Mouse (Mus musculus) forebrain, embryonic 12.5 days (tissue): ENCODE data around the gene Rps23. TPM values are rescaled to one million over a fixed set of nuclear protein-coding genes. Genes with fewer than 3 reads are reported as not detected.

Experiments used
- ATAC-seq: fragments of 200-750 bp; cut with Nextera tagmentation; 2 replicates; pipeline ENCODE4 v1.8.0; 2017; ENCODE audit warnings: moderate TSS enrichment; ENCODE audit not compliant: low FRiP score
- H3K27ac ChIP-seq: fragments of 300-500 bp; sonication (generic); 2 replicates; pipeline ENCODE4 v1.5.1; 2016; ENCODE audit warnings: mild to moderate bottlenecking
- H3K27me3 ChIP-seq: fragments of 300-500 bp; sonication (generic); 2 replicates; pipeline ENCODE4 v1.6.1; 2016; ENCODE audit warnings: mild to moderate bottlenecking
- H3K36me3 ChIP-seq: fragments of 300-500 bp; sonication (generic); replicated peaks from 2 replicates; pipeline ENCODE4 v1.6.1; 2016; ENCODE audit warnings: mild to moderate bottlenecking
- H3K4me1 ChIP-seq: fragments of 300-500 bp; sonication (generic); 2 replicates; pipeline ENCODE4 v1.6.1; 2016
- H3K4me2 ChIP-seq: fragments of 300-500 bp; sonication (generic); 2 replicates; pipeline ENCODE4 v1.6.1; 2016; ENCODE audit warnings: mild to moderate bottlenecking, moderate library complexity
- H3K4me3 ChIP-seq: fragments of 300-500 bp; sonication (generic); replicated peaks from 2 replicates; pipeline ENCODE4 v1.5.1; 2016; ENCODE audit warnings: mild to moderate bottlenecking
- H3K9ac ChIP-seq: fragments of 300-500 bp; sonication (generic); 2 replicates; pipeline ENCODE4 v1.6.1; 2016; ENCODE audit warnings: mild to moderate bottlenecking
- H3K9me3 ChIP-seq: fragments of 300-500 bp; sonication (generic); 2 replicates; pipeline ENCODE4 v1.6.1; 2016
- WGBS: fragments of 180-500 bp; shearing (Covaris S2); methylation state at CpG from one replicate; pipeline ENCODE4 v1.1.7; 2016; 5-methylcytosine and 5-hydroxymethylcytosine counted together
- polyA plus RNA-seq: library from polyadenylated mRNA; unstranded; fragments of >200 nt; fragmentation: Nextera tagmentation; extraction: Ambion mirVana; gene quantifications from 2 replicates; pipeline ENCODE4 v1.2.1, GENCODE M21; 2016

Gene Rps23
- polyA plus RNA-seq, 1 experiment from 2014 or later = 198 TPM

GRCm38 (mm10) chr13:90958894-90959293, 36.1 kb downstream of the Rps23 start:
- no peaks in the 10 kb centered on the region for H3K9me3 ChIP-seq
- 0 out of 2 replicates have a peak, but pooled peaks have one; percentile 34 for ATAC-seq
- no peaks in the 10 kb centered on the region for H3K36me3 ChIP-seq
- H3K4me2 ChIP-seq = no peak overlapping the region
- no peaks in the 10 kb centered on the region for H3K27me3 ChIP-seq
- peaks cover 20% of the 10 kb centered on the region for H3K4me1 ChIP-seq
- H3K4me3 ChIP-seq = no peak overlapping the region
- WGBS = 26% methylated on average over 2 of the region's 2 CpGs
- no peak overlapping the region for H3K9ac ChIP-seq
- H3K27ac ChIP-seq = no peak overlapping the region

- Histone ChIP-seq H3K36me3 (no peaks in the 10 kb centered on the region), H3K9ac (no peak overlapping the region), H3K4me3 (no peak overlapping the region), H3K4me2 (no peak overlapping the region), H3K27ac (no peak overlapping the region), H3K27me3 (no peaks in the 10 kb centered on the region), H3K4me1 (peaks cover 20% of the 10 kb centered on the region), H3K9me3 (no peaks in the 10 kb centered on the region)
- 0 out of 2 replicates have a peak, but pooled peaks have one; percentile 37 for ATAC-seq
- WGBS = 66% methylated on average over 8 of the region's 8 CpGs
These were observed 37.8 kb downstream of the Rps23 start for GRCm38 (mm10) chr13:90960591-90960990.

GRCm38 (mm10) chr13:90962836-90963760, 40.3 kb downstream of the Rps23 start:
- Histone ChIP-seq H3K4me2 (no peak overlapping the region), H3K36me3 (no peaks in the 10 kb centered on the region), H3K27me3 (no peaks in the 10 kb centered on the region), H3K27ac (no peak overlapping the region), H3K4me1 (peaks cover 23% of the 10 kb centered on the region), H3K9ac (no peak overlapping the region), H3K4me3 (no peak overlapping the region), H3K9me3 (no peaks in the 10 kb centered on the region)
- ATAC-seq = no peak
- WGBS = 57% methylated on average over 10 of the region's 10 CpGs

GRCm38 (mm10) chr13:90964511-90964910, 41.8 kb downstream of the Rps23 start:
- WGBS = 90% methylated on average over 4 of the region's 4 CpGs
- H3K4me3 ChIP-seq = no peak overlapping the region

GRCm38 (mm10) chr13:90965996-90966395, 43.2 kb downstream of the Rps23 start:
- Histone ChIP-seq H3K36me3 (no peaks in the 10 kb centered on the region), H3K4me2 (no peak overlapping the region), H3K4me1 (peaks cover 12% of the 10 kb centered on the region), H3K9me3 (no peaks in the 10 kb centered on the region), H3K27ac (no peak overlapping the region), H3K9ac (no peak overlapping the region), H3K4me3 (no peak overlapping the region), H3K27me3 (no peaks in the 10 kb centered on the region)
- WGBS = 81% methylated on average over 8 of the region's 8 CpGs
- no peak for ATAC-seq

More at GRCm38 (mm10) chr13:90964511-90964910, 41.8 kb downstream of the Rps23 start:
- Histone ChIP-seq H3K9ac (no peak overlapping the region), H3K9me3 (no peaks in the 10 kb centered on the region), H3K4me1 (peaks cover 14% of the 10 kb centered on the region), H3K27me3 (no peaks in the 10 kb centered on the region), H3K36me3 (no peaks in the 10 kb centered on the region), H3K27ac (no peak overlapping the region), H3K4me2 (no peak overlapping the region)
- no peak for ATAC-seq

- Histone ChIP-seq H3K27ac (no peak overlapping the region), H3K4me2 (no peak overlapping the region), H3K27me3 (no peaks in the 10 kb centered on the region), H3K9me3 (no peaks in the 10 kb centered on the region), H3K9ac (no peak overlapping the region), H3K4me3 (no peak overlapping the region), H3K4me1 (peaks cover 12% of the 10 kb centered on the region), H3K36me3 (no peaks in the 10 kb centered on the region)
- WGBS = 8% methylated on average over 4 of the region's 4 CpGs
- peak; percentile 90 for ATAC-seq
These were observed 44.7 kb downstream of the Rps23 start for GRCm38 (mm10) chr13:90967422-90967821.

- Histone ChIP-seq H3K9me3 (no peaks in the 10 kb centered on the region), H3K36me3 (no peaks in the 10 kb centered on the region), H3K4me3 (no peak overlapping the region), H3K4me1 (peaks cover 13% of the 10 kb centered on the region), H3K27me3 (no peaks in the 10 kb centered on the region), H3K9ac (no peak overlapping the region), H3K4me2 (no peak overlapping the region), H3K27ac (no peak overlapping the region)
- no peak for ATAC-seq
- WGBS = 79% methylated on average over 4 of the region's 4 CpGs
These were observed 46.2 kb downstream of the Rps23 start for GRCm38 (mm10) chr13:90968940-90969339.

GRCm38 (mm10) chr13:90970259-90971017, 47.7 kb downstream of the Rps23 start:
- Histone ChIP-seq H3K9ac (no peak overlapping the region), H3K9me3 (no peaks in the 10 kb centered on the region), H3K4me2 (no peak overlapping the region), H3K4me3 (no peak overlapping the region), H3K4me1 (peaks cover 13% of the 10 kb centered on the region), H3K27me3 (no peaks in the 10 kb centered on the region), H3K36me3 (no peaks in the 10 kb centered on the region), H3K27ac (no peak overlapping the region)
- ATAC-seq = no peak
- WGBS = 91% methylated on average over 10 of the region's 10 CpGs

- peak; percentile 79; the same call in 1 of the 2 replicates for ATAC-seq
- no peaks in the 10 kb centered on the region for H3K36me3 ChIP-seq
- no peaks in the 10 kb centered on the region for H3K9me3 ChIP-seq
- peaks cover 9% of the 10 kb centered on the region for H3K4me1 ChIP-seq
- H3K4me3 ChIP-seq = no peak overlapping the region
- H3K27ac ChIP-seq = 0 out of 2 replicates have a peak overlapping the region, but pooled peaks have one; percentile 25
- no peak overlapping the region for H3K4me2 ChIP-seq
- 32% methylated on average over 7 of the region's 7 CpGs for WGBS
- no peaks in the 10 kb centered on the region for H3K27me3 ChIP-seq
- H3K9ac ChIP-seq = no peak overlapping the region
These were observed 50.7 kb downstream of the Rps23 start for GRCm38 (mm10) chr13:90973409-90973808.

Other genes with a start within 250 kb of the Rps23 start
- gene Atp6ap1l, start 17.6 kb upstream of the Rps23 start, polyA plus RNA-seq = 0.87 and 1.2 TPM in 2 replicates